Mouse (Mus musculus): ENCODE data around the gene Gpr4.

The Gpr4 gene

GRCm38 (mm10) chr7:19211996-19212755 lies at the start of gene Gpr4:
Gpr4 (plus strand) TSS chr7:19212538.
- peak; percentile 97 for DNase-seq

- DNase-seq = no peak
Measured at GRCm38 (mm10) chr7:19162928-19163327, 49.4 kb upstream of the Gpr4 start.

GRCm38 (mm10) chr7:19163752-19164151 lies 48.6 kb upstream of the Gpr4 start:
- DNase-seq = no peak

- no peak for DNase-seq
Measured at GRCm38 (mm10) chr7:19164189-19164588, 48.1 kb upstream of the Gpr4 start.

GRCm38 (mm10) chr7:19164978-19165377 lies 47.4 kb upstream of the Gpr4 start:
- DNase-seq = no peak

GRCm38 (mm10) chr7:19165656-19166423 lies 46.5 kb upstream of the Gpr4 start, which contains the start of gene Gipr:
Gipr (minus strand) TSS chr7:19166127.
- DNase-seq = peak; percentile 96

GRCm38 (mm10) chr7:19166990-19167389 lies 45.3 kb upstream of the Gpr4 start:
- DNase-seq = no peak

GRCm38 (mm10) chr7:19169506-19169905 lies 42.8 kb upstream of the Gpr4 start:
- DNase-seq = no peak

- DNase-seq = peak; percentile 98
Measured at GRCm38 (mm10) chr7:19170142-19170541, 42.2 kb upstream of the Gpr4 start.

- peak; percentile 89 for DNase-seq
Measured at GRCm38 (mm10) chr7:19171831-19172230, 40.5 kb upstream of the Gpr4 start.

GRCm38 (mm10) chr7:19172874-19173273 lies 39.5 kb upstream of the Gpr4 start:
- peak; percentile 96 for DNase-seq

- peak; percentile 89 for DNase-seq
Measured at GRCm38 (mm10) chr7:19175708-19176515, 36.4 kb upstream of the Gpr4 start, which contains the start of gene Eml2. Eml2 (plus strand) TSS chr7:19176421.

GRCm38 (mm10) chr7:19176516-19176947 lies 35.8 kb upstream of the Gpr4 start:
- DNase-seq = no peak

GRCm38 (mm10) chr7:19177216-19177615 lies 35.1 kb upstream of the Gpr4 start:
- DNase-seq = no peak

- peak; percentile 91 for DNase-seq
Measured at GRCm38 (mm10) chr7:19178035-19178434, 34.3 kb upstream of the Gpr4 start.

GRCm38 (mm10) chr7:19178443-19179092 lies 33.8 kb upstream of the Gpr4 start:
- DNase-seq = peak; percentile 95

GRCm38 (mm10) chr7:19179173-19179572 lies 33.2 kb upstream of the Gpr4 start:
- peak; percentile 94 for DNase-seq

- no peak for DNase-seq
Measured at GRCm38 (mm10) chr7:19179936-19180335, 32.4 kb upstream of the Gpr4 start.

- peak; percentile 97 for DNase-seq
Measured at GRCm38 (mm10) chr7:19180862-19181429, 31.4 kb upstream of the Gpr4 start.

- peak; percentile 90 for DNase-seq
Measured at GRCm38 (mm10) chr7:19184250-19184649, 28.1 kb upstream of the Gpr4 start.

- DNase-seq = peak; percentile 87
Measured at GRCm38 (mm10) chr7:19184758-19185157, 27.6 kb upstream of the Gpr4 start.

- no peak for DNase-seq
Measured at GRCm38 (mm10) chr7:19194676-19195075, 17.7 kb upstream of the Gpr4 start.
